Mouse (Mus musculus) gastrocnemius, postnatal 36 days (tissue): ENCODE data around the gene Kif23. TPM values are rescaled to one million over a fixed set of nuclear protein-coding genes. Genes with fewer than 3 reads are reported as not detected.

Experiments used
- DNase-seq, 2 experiments: peaks; one replicate each; pipeline ENCODE4 v3.0.0; 2022
- intact Hi-C: fragments of 180-260 bp; cut with DNase I; formaldehyde crosslinking; loops from one replicate; pipeline ENCODE4 v1.15.1; 2025
- total RNA-seq, 2 experiments: library from RNA; stranded (reverse); gene quantifications; 2 replicates each; pipeline ENCODE4 v1.2.3; 2021

Gene Kif23
- total RNA-seq, 2 experiments from 2014 or later = 0.81 to 1.8 TPM

GRCm38 (mm10) chr9:61908341-61908740 is 38.2 kb downstream of the Kif23 start:
- no peak for DNase-seq
- intact Hi-C loops = no loop called here

GRCm38 (mm10) chr9:61907621-61908295 is 38.8 kb downstream of the Kif23 start:
- no peak for DNase-seq
- intact Hi-C loops = no loop called here

- DNase-seq = no peak
- intact Hi-C loops = no loop called here
Measured at GRCm38 (mm10) chr9:61906912-61907311, 39.7 kb downstream of the Kif23 start.

- no peak for DNase-seq
- intact Hi-C loops = no loop called here
Measured at GRCm38 (mm10) chr9:61905576-61905975, 41.0 kb downstream of the Kif23 start.

GRCm38 (mm10) chr9:61904201-61904600 is 42.4 kb downstream of the Kif23 start:
- no peak for DNase-seq
- intact Hi-C loops = loop anchor here (5.0 kb wide), 1 partner anchor 1007 kb away; no protein-coding TSS in a partner anchor

- intact Hi-C loops = loop anchor here (5.0 kb wide), 1 partner anchor 1005 kb away; no protein-coding TSS in a partner anchor
- no peak for DNase-seq
Measured at GRCm38 (mm10) chr9:61902445-61902844, 44.1 kb downstream of the Kif23 start.

GRCm38 (mm10) chr9:61901574-61901973 is 45.0 kb downstream of the Kif23 start:
- DNase-seq = no peak
- intact Hi-C loops = loop anchor here (5.0 kb wide), 1 partner anchor 1004 kb away; no protein-coding TSS in a partner anchor

- intact Hi-C loops = loop anchor here (5.0 to 10.0 kb wide), 2 partner anchors 855 to 1003 kb away; no protein-coding TSS in a partner anchor
- peak; percentile 67 to 73 for DNase-seq
Measured at GRCm38 (mm10) chr9:61899804-61900203, 46.8 kb downstream of the Kif23 start.

GRCm38 (mm10) chr9:61898401-61898800 is 48.2 kb downstream of the Kif23 start:
- peak; percentile 73 to 78 for DNase-seq
- intact Hi-C loops = loop anchor here (10.0 kb wide), 1 partner anchor 854 kb away; no protein-coding TSS in a partner anchor

GRCm38 (mm10) chr9:61895014-61895413 is 51.6 kb downstream of the Kif23 start:
- intact Hi-C loops = loop anchor here (10.0 kb wide), 1 partner anchor 850 kb away; no protein-coding TSS in a partner anchor
- peak; percentile 19 to 25 for DNase-seq

- intact Hi-C loops = loop anchor here (10.0 kb wide), 1 partner anchor 845 kb away; no protein-coding TSS in a partner anchor
- DNase-seq = no peak
Measured at GRCm38 (mm10) chr9:61889855-61890254, 56.7 kb downstream of the Kif23 start.

GRCm38 (mm10) chr9:61887661-61888379 is 58.8 kb downstream of the Kif23 start:
- no peak for DNase-seq
- intact Hi-C loops = no loop called here

- DNase-seq = no peak
- intact Hi-C loops = no loop called here
Measured at GRCm38 (mm10) chr9:61885964-61886363, 60.6 kb downstream of the Kif23 start.

- no peak for DNase-seq
- intact Hi-C loops = no loop called here
Measured at GRCm38 (mm10) chr9:61884936-61885335, 61.6 kb downstream of the Kif23 start.

GRCm38 (mm10) chr9:61884375-61884774 is 62.2 kb downstream of the Kif23 start:
- intact Hi-C loops = no loop called here
- no peak for DNase-seq

- intact Hi-C loops = no loop called here
Measured at GRCm38 (mm10) chr9:61882179-61882578, 64.4 kb downstream of the Kif23 start.

GRCm38 (mm10) chr9:61878889-61879288 is 67.7 kb downstream of the Kif23 start:
- DNase-seq = peak; percentile 52 to 61
- intact Hi-C loops = no loop called here

More at GRCm38 (mm10) chr9:61882179-61882578, 64.4 kb downstream of the Kif23 start:
- no peak for DNase-seq

- no peak for DNase-seq
Measured at GRCm38 (mm10) chr9:61877373-61878112, 69.0 kb downstream of the Kif23 start.

GRCm38 (mm10) chr9:61873325-61873724 is 73.2 kb downstream of the Kif23 start:
- DNase-seq = no peak
- intact Hi-C loops = no loop called here

More at GRCm38 (mm10) chr9:61877373-61878112, 69.0 kb downstream of the Kif23 start:
- intact Hi-C loops = no loop called here

- DNase-seq = no peak
- intact Hi-C loops = no loop called here
Measured at GRCm38 (mm10) chr9:61872246-61872941, 74.2 kb downstream of the Kif23 start.
